In genomic region chr14:57886032-57886431, GRCm38 (mm10) we compare ENCODE assay signal across 12 mouse cellular contexts.
"Had no signal": no experiment of that assay in that cellular context is flagged by ENCODE, and none has a peak within 500 bp of the region (broad histone marks: within the 10 kb centered on the region; RNA-seq: fewer than 3 reads in every experiment).

No protein-coding gene starts in this region.

- ATAC-seq: liver, embryonic 12.5 days; midbrain, embryonic 15.5 days had no signal

- DNase-seq: kidney, adult 2 months; kidney, postnatal 36 days; left cerebral cortex, postnatal 4 days; lung, adult 2 months; lung, postnatal 14 days; lung, postnatal 4 days; right cerebral cortex, adult 18-20 months; right cerebral cortex, postnatal 25 days; spleen, adult 18-20 months; thymus, postnatal 36 days had no signal
